Mouse (Mus musculus) heart, embryonic 15.5 days (tissue): ENCODE results near the gene Ranbp3. TPM values are rescaled to one million over a fixed set of nuclear protein-coding genes. Genes with fewer than 3 reads are reported as not detected.
A peak's percentile ranks its signal among the peaks of the same experiment; 100 is the strongest.
"Not testable (repeated sequence)": the region's sequence is repeated elsewhere in the genome, so short reads cannot be mapped to it uniquely, and the experiment has no call there.

ENCODE experiments used
- ATAC-seq: fragments of 200-750 bp; cut with Nextera tagmentation; replicated peaks from 2 replicates; pipeline ENCODE4 v1.8.0; 2017; ENCODE audit warnings: low read depth, moderate TSS enrichment; ENCODE audit not compliant: insufficient number of reproducible peaks, insufficient read depth, low FRiP score
- H3K27ac ChIP-seq: fragments of 300-500 bp; sonication (generic); 2 replicates; pipeline ENCODE4 v1.5.1; 2015; ENCODE audit warnings: mild to moderate bottlenecking, inconsistent platforms
- H3K27me3 ChIP-seq: fragments of 300-500 bp; sonication (generic); 2 replicates; pipeline ENCODE4 v1.6.1; 2015; ENCODE audit warnings: inconsistent platforms
- H3K36me3 ChIP-seq: fragments of 300-500 bp; sonication (generic); 2 replicates; pipeline ENCODE4 v1.6.1; 2015; ENCODE audit warnings: mild to moderate bottlenecking, inconsistent platforms
- H3K4me1 ChIP-seq: fragments of 300-500 bp; sonication (generic); replicated peaks from 2 replicates; pipeline ENCODE4 v1.6.1; 2015; ENCODE audit warnings: inconsistent platforms
- H3K4me2 ChIP-seq: fragments of 300-500 bp; sonication (generic); 2 replicates; pipeline ENCODE4 v1.6.1; 2015; ENCODE audit warnings: inconsistent platforms, mild to moderate bottlenecking, moderate library complexity
- H3K4me3 ChIP-seq: fragments of 300-500 bp; sonication (generic); 2 replicates; pipeline ENCODE4 v1.5.1; 2015; ENCODE audit warnings: mild to moderate bottlenecking, inconsistent platforms
- H3K9ac ChIP-seq: fragments of 300-500 bp; sonication (generic); 2 replicates; pipeline ENCODE4 v1.6.1; 2015; ENCODE audit warnings: mild to moderate bottlenecking, inconsistent platforms
- H3K9me3 ChIP-seq: fragments of 300-500 bp; sonication (generic); replicated peaks from 2 replicates; pipeline ENCODE4 v1.6.1; 2016; ENCODE audit warnings: inconsistent platforms
- WGBS: fragments of 180-500 bp; shearing (Covaris S2); methylation state at CpG from one replicate; pipeline ENCODE4 v1.1.7; 2015; ENCODE audit warnings: mixed read lengths; 5-methylcytosine and 5-hydroxymethylcytosine counted together
- polyA plus RNA-seq: library from polyadenylated mRNA; unstranded; fragments of >200 nt; fragmentation: Nextera tagmentation; extraction: Ambion mirVana; gene quantifications from 2 replicates; pipeline ENCODE4 v1.2.1, GENCODE M21; 2015

Gene Ranbp3
- 51.9 and 65.2 TPM in 2 replicates for polyA plus RNA-seq

GRCm38 (mm10) chr17:56672941-56673646 is at the start of gene Ranbp3:
TSS of gene Ranbp3 (plus strand) at chr17:56673294.
- peak within 1 kb of the TSS; percentile 93 for H3K27ac ChIP-seq
- no peaks in the 10 kb centered on the region for H3K9me3 ChIP-seq
- ATAC-seq = peak; percentile 94
- H3K27me3 ChIP-seq = no peaks in the 10 kb centered on the region
- peak within 1 kb of the TSS; percentile 87 for H3K4me3 ChIP-seq
- peaks cover 9% of the 10 kb centered on the region; the same call in 1 of the 2 replicates for H3K36me3 ChIP-seq
- peaks cover 29% of the 10 kb centered on the region for H3K4me1 ChIP-seq
- H3K9ac ChIP-seq = peak within 1 kb of the TSS; percentile 96
- peak within 1 kb of the TSS; percentile 85 for H3K4me2 ChIP-seq
- under 1% methylated on average over 65 of the region's 66 CpGs for WGBS

GRCm38 (mm10) chr17:56625495-56625894 is 47.6 kb upstream of the Ranbp3 start:
- H3K4me2 ChIP-seq = peak overlapping the region; percentile 96
- ATAC-seq = no peak
- WGBS = 57% methylated on average over 3 of the region's 3 CpGs
- H3K4me1 ChIP-seq = peaks cover 22% of the 10 kb centered on the region
- H3K9me3 ChIP-seq = no peaks in the 10 kb centered on the region
- H3K27me3 ChIP-seq = peaks cover 3% of the 10 kb centered on the region; the same call in 1 of the 2 replicates
- no peak overlapping the region for H3K9ac ChIP-seq
- H3K27ac ChIP-seq = no peak overlapping the region
- peak overlapping the region; percentile 98 for H3K4me3 ChIP-seq
- peaks cover 21% of the 10 kb centered on the region for H3K36me3 ChIP-seq

- Histone ChIP-seq H3K9me3 (no peaks in the 10 kb centered on the region), H3K4me1 (peaks cover 22% of the 10 kb centered on the region), H3K4me3 (peak overlapping the region; percentile 98), H3K4me2 (peak overlapping the region; percentile 96), H3K36me3 (peaks cover 15% of the 10 kb centered on the region), H3K27me3 (peaks cover 3% of the 10 kb centered on the region; the same call in 1 of the 2 replicates), H3K9ac (peak overlapping the region; percentile 96), H3K27ac (peak overlapping the region; percentile 74)
- no peak for ATAC-seq
- WGBS = 1% methylated on average over 32 of the region's 32 CpGs
These were observed 46.8 kb upstream of the Ranbp3 start for GRCm38 (mm10) chr17:56626260-56626659.

- Histone ChIP-seq H3K27ac (peak within 1 kb of the TSS; percentile 74), H3K4me1 (peaks cover 22% of the 10 kb centered on the region), H3K9ac (peak within 1 kb of the TSS; percentile 96), H3K36me3 (peaks cover 10% of the 10 kb centered on the region), H3K9me3 (no peaks in the 10 kb centered on the region), H3K4me3 (peak within 1 kb of the TSS; percentile 98), H3K4me2 (peak within 1 kb of the TSS; percentile 96), H3K27me3 (peaks cover 3% of the 10 kb centered on the region; the same call in 1 of the 2 replicates)
- under 1% methylated on average over 51 of the region's 51 CpGs for WGBS
- ATAC-seq = peak; percentile 93
These were observed 46.2 kb upstream of the Ranbp3 start, which contains the start of gene Lonp1 for GRCm38 (mm10) chr17:56626754-56627470. TSS of gene Lonp1 (minus strand) at chr17:56626887.

GRCm38 (mm10) chr17:56627530-56628277 is 45.4 kb upstream of the Ranbp3 start, which contains the start of gene Catsperd:
TSS of gene Catsperd (plus strand) at chr17:56628143.
- 9% methylated on average over 26 of the region's 26 CpGs for WGBS
- peaks cover 2% of the 10 kb centered on the region; the same call in 1 of the 2 replicates for H3K36me3 ChIP-seq
- H3K9ac ChIP-seq = peak within 1 kb of the TSS; percentile 25
- peak within 1 kb of the TSS; percentile 98 for H3K4me3 ChIP-seq
- ATAC-seq = 0 out of 2 replicates have a peak, but pooled peaks have one; percentile 5
- peak within 1 kb of the TSS; percentile 57 for H3K27ac ChIP-seq
- no peaks in the 10 kb centered on the region for H3K9me3 ChIP-seq
- H3K4me2 ChIP-seq = peak within 1 kb of the TSS; percentile 96
- H3K4me1 ChIP-seq = peaks cover 22% of the 10 kb centered on the region
- peaks cover 3% of the 10 kb centered on the region; the same call in 1 of the 2 replicates for H3K27me3 ChIP-seq

GRCm38 (mm10) chr17:56629800-56630781 is 43.0 kb upstream of the Ranbp3 start:
- H3K9ac ChIP-seq, ATAC-seq, H3K36me3 ChIP-seq, H3K9me3 ChIP-seq, H3K4me2 ChIP-seq, H3K4me3 ChIP-seq, H3K27ac ChIP-seq, H3K27me3 ChIP-seq: not testable (repeated sequence)
- H3K4me1 ChIP-seq = peaks cover 19% of the 10 kb centered on the region
- 82% methylated on average over 27 of the region's 27 CpGs for WGBS

- no peak overlapping the region for H3K9ac ChIP-seq
- H3K4me2 ChIP-seq = no peak overlapping the region
- peaks cover 7% of the 10 kb centered on the region for H3K4me1 ChIP-seq
- no peaks in the 10 kb centered on the region for H3K9me3 ChIP-seq
- no peak overlapping the region for H3K4me3 ChIP-seq
- no peaks in the 10 kb centered on the region for H3K36me3 ChIP-seq
- no peak for ATAC-seq
- no peak overlapping the region for H3K27ac ChIP-seq
- WGBS = 57% methylated on average over 4 of the region's 4 CpGs
- peaks cover 3% of the 10 kb centered on the region; the same call in 1 of the 2 replicates for H3K27me3 ChIP-seq
These were observed 41.3 kb upstream of the Ranbp3 start for GRCm38 (mm10) chr17:56631807-56632206.

GRCm38 (mm10) chr17:56634023-56634422 is 39.1 kb upstream of the Ranbp3 start:
- WGBS = 75% methylated on average over 6 of the region's 6 CpGs
- Histone ChIP-seq H3K4me3 (no peak overlapping the region), H3K27me3 (no peaks in the 10 kb centered on the region), H3K4me2 (no peak overlapping the region), H3K36me3 (no peaks in the 10 kb centered on the region), H3K9me3 (no peaks in the 10 kb centered on the region), H3K4me1 (no peaks in the 10 kb centered on the region), H3K27ac (no peak overlapping the region), H3K9ac (no peak overlapping the region)
- no peak for ATAC-seq

GRCm38 (mm10) chr17:56643237-56643636 is 29.9 kb upstream of the Ranbp3 start:
- WGBS = 81% methylated on average over 4 of the region's 4 CpGs
- no peaks in the 10 kb centered on the region for H3K36me3 ChIP-seq
- H3K4me3 ChIP-seq = no peak overlapping the region
- 0 out of 2 replicates have a peak, but pooled peaks cover 5% of the 10 kb centered on the region for H3K27me3 ChIP-seq
- H3K27ac ChIP-seq = no peak overlapping the region
- H3K9ac ChIP-seq = no peak overlapping the region
- H3K4me1 ChIP-seq = peaks cover 2% of the 10 kb centered on the region; the same call in 1 of the 2 replicates
- H3K9me3 ChIP-seq = no peaks in the 10 kb centered on the region
- no peak for ATAC-seq
- no peak overlapping the region for H3K4me2 ChIP-seq

- no peak overlapping the region for H3K4me3 ChIP-seq
- no peak for ATAC-seq
- H3K4me2 ChIP-seq = no peak overlapping the region
These were observed 25.5 kb upstream of the Ranbp3 start for GRCm38 (mm10) chr17:56647546-56647945.

More at GRCm38 (mm10) chr17:56647546-56647945, 25.5 kb upstream of the Ranbp3 start:
- 46% methylated on average over 13 of the region's 13 CpGs for WGBS
- Histone ChIP-seq H3K4me1 (peaks cover 2% of the 10 kb centered on the region; the same call in 1 of the 2 replicates), H3K9me3 (no peaks in the 10 kb centered on the region), H3K27ac (no peak overlapping the region), H3K36me3 (no peaks in the 10 kb centered on the region), H3K9ac (no peak overlapping the region), H3K27me3 (no peaks in the 10 kb centered on the region)
